Mouse (Mus musculus) heart, adult 2 months (tissue): ENCODE measurements at regions not wholly inside any gene's neighbourhood (a gene's known extent, or its start where the extent isn't known, plus 50 kb on each side); places are given as distances from the start of the nearest gene placed in this dataset.

Experiments used
- CTCF ChIP-seq: fragments of 200-600 bp; IDR thresholded peaks from 2 replicates; pipeline ENCODE4 v1.8.1; 2022; ENCODE audit warnings: antibody characterized with exemption, mild to moderate bottlenecking, moderate library complexity
- EP300 ChIP-seq: fragments of 200-500 bp; IDR thresholded peaks from 2 replicates; pipeline ENCODE4 v1.6.1; 2011; ENCODE audit warnings: low read depth, low read length, control low read depth; ENCODE audit not compliant: insufficient read depth

- TF ChIP-seq EP300 = no peak
- no peak for TF ChIP-seq CTCF
These were observed 143.8 kb upstream of the Pou1f1 start for GRCm38 (mm10) chr16:65376553-65376952.
